Mouse (Mus musculus): ENCODE results near the gene Hmox1.

Hmox1 gene

GRCm38 (mm10) chr8:75088989-75089881 lies 4.2 kb upstream of the Hmox1 start:
- DNase-seq, result peak; percentile 80

GRCm38 (mm10) chr8:75090781-75091365 lies 2.5 kb upstream of the Hmox1 start:
- no peak for DNase-seq

- DNase-seq, result no peak
Observed at GRCm38 (mm10) chr8:75102956-75103355, 9.5 kb downstream of the Hmox1 start.

GRCm38 (mm10) chr8:75103376-75103878 lies 10.0 kb downstream of the Hmox1 start:
- DNase-seq, result no peak

GRCm38 (mm10) chr8:75108527-75109235 lies 15.3 kb downstream of the Hmox1 start:
- DNase-seq, result peak; percentile 85

GRCm38 (mm10) chr8:75109236-75109967 lies 16.0 kb downstream of the Hmox1 start, which contains the start of gene Mcm5:
Gene Mcm5 (plus strand): TSS chr8:75109569.
- peak; percentile 99 for DNase-seq

- DNase-seq, result no peak
Observed at GRCm38 (mm10) chr8:75110093-75110492, 16.7 kb downstream of the Hmox1 start.

- no peak for DNase-seq
Observed at GRCm38 (mm10) chr8:75118505-75118904, 25.1 kb downstream of the Hmox1 start.

GRCm38 (mm10) chr8:75119287-75119686 lies 25.9 kb downstream of the Hmox1 start:
- DNase-seq, result no peak

- no peak for DNase-seq
Observed at GRCm38 (mm10) chr8:75119747-75120146, 26.3 kb downstream of the Hmox1 start.

GRCm38 (mm10) chr8:75127406-75127805 lies 34.0 kb downstream of the Hmox1 start:
- DNase-seq, result no peak

- peak; percentile 70 for DNase-seq
Observed at GRCm38 (mm10) chr8:75132485-75132884, 39.1 kb downstream of the Hmox1 start.

GRCm38 (mm10) chr8:75133399-75133798 lies 40.0 kb downstream of the Hmox1 start:
- no peak for DNase-seq

- peak; percentile 39 for DNase-seq
Observed at GRCm38 (mm10) chr8:75134603-75135391, 41.4 kb downstream of the Hmox1 start.

GRCm38 (mm10) chr8:75135756-75136155 lies 42.3 kb downstream of the Hmox1 start:
- no peak for DNase-seq

GRCm38 (mm10) chr8:75136256-75136655 lies 42.8 kb downstream of the Hmox1 start:
- no peak for DNase-seq

GRCm38 (mm10) chr8:75137536-75137935 lies 44.1 kb downstream of the Hmox1 start:
- no peak for DNase-seq
